Mouse (Mus musculus) intestine, postnatal 0 days (tissue): Measurements from ENCODE around the gene Katnb1. TPM values are rescaled to one million over a fixed set of nuclear protein-coding genes. Genes with fewer than 3 reads are reported as not detected.
A peak's percentile ranks its signal among the peaks of the same experiment; 100 is the strongest.

ENCODE experiments used
- ATAC-seq: fragments of 200-750 bp; cut with Nextera tagmentation; 2 replicates; pipeline ENCODE4 v1.8.0; 2017; ENCODE audit warnings: mild to moderate bottlenecking, moderate TSS enrichment, moderate library complexity
- H3K27ac ChIP-seq: fragments of 300-500 bp; sonication (generic); 2 replicates; pipeline ENCODE4 v1.5.1; 2014; ENCODE audit warnings: mild to moderate bottlenecking, low read depth, low read length, moderate library complexity
- H3K27me3 ChIP-seq: fragments of 300-500 bp; sonication (generic); replicated peaks from 2 replicates; pipeline ENCODE4 v1.6.1; 2014; ENCODE audit warnings: low read length, mixed read lengths; ENCODE audit not compliant: control insufficient read depth, insufficient read depth
- H3K36me3 ChIP-seq: fragments of 300-500 bp; sonication (generic); 2 replicates; pipeline ENCODE4 v1.6.1; 2014; ENCODE audit warnings: mild to moderate bottlenecking, moderate library complexity; ENCODE audit not compliant: control insufficient read depth, insufficient read depth
- H3K4me1 ChIP-seq: fragments of 300-500 bp; sonication (generic); replicated peaks from 2 replicates; pipeline ENCODE4 v1.6.1; 2014; ENCODE audit warnings: antibody characterized with exemption, low read length, mixed read lengths; ENCODE audit not compliant: control insufficient read depth, insufficient read depth
- H3K4me2 ChIP-seq: fragments of 300-500 bp; sonication (generic); replicated peaks from 2 replicates; pipeline ENCODE4 v1.6.1; 2014; ENCODE audit warnings: low read depth, mild to moderate bottlenecking, moderate library complexity
- H3K4me3 ChIP-seq: fragments of 300-500 bp; sonication (generic); 2 replicates; pipeline ENCODE4 v1.5.1; 2014; ENCODE audit warnings: low read depth, low read length
- H3K9ac ChIP-seq: fragments of 300-500 bp; sonication (generic); 2 replicates; pipeline ENCODE4 v1.6.1; 2014; ENCODE audit warnings: mild to moderate bottlenecking, low read depth, low read length
- H3K9me3 ChIP-seq: fragments of 300-500 bp; sonication (generic); 2 replicates; pipeline ENCODE4 v1.6.1; 2016; ENCODE audit warnings: mixed run types; ENCODE audit not compliant: control insufficient read depth
- CTCF ChIP-seq: sonication (generic); IDR thresholded peaks from 2 replicates; pipeline ENCODE4 v1.5.1; 2016; ENCODE audit warnings: low read depth, mild to moderate bottlenecking, control low read depth, antibody characterized with exemption, moderate library complexity
- WGBS: fragments of 180-500 bp; shearing (Covaris S2); extraction: QIAGEN DNeasy Blood & Tissue Kit; methylation state at CpG from one replicate; pipeline ENCODE4 v1.1.7; 2014; 5-methylcytosine and 5-hydroxymethylcytosine counted together
- polyA plus RNA-seq: library from polyadenylated mRNA; unstranded; fragments of >200 nt; fragmentation: Nextera tagmentation; extraction: Ambion mirVana; gene quantifications from 2 replicates; pipeline ENCODE4 v1.2.1, GENCODE M21; 2015

Gene Katnb1
- polyA plus RNA-seq, 1 experiment from 2014 or later, result 12.7 TPM

DNA sequence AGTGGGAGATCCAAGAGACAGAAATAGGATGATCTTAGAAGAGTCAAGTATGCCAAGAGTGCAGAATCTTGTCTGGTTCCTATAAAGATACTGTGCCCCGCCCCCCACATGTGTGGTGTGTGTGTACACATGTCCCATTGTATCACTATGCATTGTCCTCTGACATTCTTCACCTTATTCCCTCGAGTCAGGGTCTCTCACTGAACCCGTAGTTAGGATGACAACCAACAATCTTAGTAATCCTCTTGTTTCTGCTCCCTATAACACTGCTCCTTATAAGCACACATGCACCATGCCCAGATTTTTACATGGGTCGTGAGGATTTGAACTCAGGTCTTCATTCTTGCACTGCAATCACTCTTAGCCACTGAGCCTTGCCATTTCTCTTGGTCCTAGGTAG, 1.7 kb upstream of the Katnb1 start:
- Histone ChIP-seq H3K4me1 (no peaks in the 10 kb centered on the region), H3K4me3 (no peak overlapping the region), H3K27me3 (no peaks in the 10 kb centered on the region), H3K9me3 (no peaks in the 10 kb centered on the region), H3K27ac (no peak overlapping the region), H3K36me3 (peaks cover 4% of the 10 kb centered on the region; the same call in 1 of the 2 replicates), H3K9ac (no peak overlapping the region), H3K4me2 (no peak overlapping the region)
- no peak for TF ChIP-seq CTCF
- ATAC-seq, result no peak
- 85% methylated on average over 4 of the region's 4 CpGs for WGBS

DNA sequence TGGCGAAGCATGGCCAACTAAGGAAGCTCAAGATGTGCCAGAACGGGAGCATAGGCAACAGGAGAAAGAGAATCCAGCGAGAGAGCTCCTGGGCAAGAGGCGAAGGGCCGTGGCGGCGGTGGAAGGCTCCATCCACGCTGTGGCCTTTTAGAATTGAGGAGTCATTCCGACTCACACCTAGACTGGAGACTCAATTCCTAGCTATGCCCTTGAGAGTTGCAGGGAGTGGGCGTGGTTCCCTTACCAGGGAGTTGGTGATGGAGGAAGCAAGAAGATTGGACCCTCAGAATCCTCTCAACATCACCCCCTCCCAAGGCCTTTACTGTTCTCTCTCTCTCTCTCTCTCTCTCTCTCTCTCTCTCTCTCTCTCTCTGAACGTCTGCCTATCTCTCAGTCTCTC, 664 bp downstream of the Katnb1 start:
- no peak for TF ChIP-seq CTCF
- peak overlapping the region; percentile 69 for H3K9ac ChIP-seq
- H3K4me2 ChIP-seq, result peak overlapping the region; percentile 91
- no peak for ATAC-seq
- 5% methylated on average over 11 of the region's 11 CpGs for WGBS
- no peaks in the 10 kb centered on the region for H3K27me3 ChIP-seq
- H3K9me3 ChIP-seq, result no peaks in the 10 kb centered on the region
- H3K4me1 ChIP-seq, result no peaks in the 10 kb centered on the region; the same call in 1 of the 2 replicates
- peak overlapping the region; percentile 68; the same call in 1 of the 2 replicates for H3K27ac ChIP-seq
- peaks cover 19% of the 10 kb centered on the region; the same call in 1 of the 2 replicates for H3K36me3 ChIP-seq
- peak overlapping the region; percentile 85 for H3K4me3 ChIP-seq

DNA sequence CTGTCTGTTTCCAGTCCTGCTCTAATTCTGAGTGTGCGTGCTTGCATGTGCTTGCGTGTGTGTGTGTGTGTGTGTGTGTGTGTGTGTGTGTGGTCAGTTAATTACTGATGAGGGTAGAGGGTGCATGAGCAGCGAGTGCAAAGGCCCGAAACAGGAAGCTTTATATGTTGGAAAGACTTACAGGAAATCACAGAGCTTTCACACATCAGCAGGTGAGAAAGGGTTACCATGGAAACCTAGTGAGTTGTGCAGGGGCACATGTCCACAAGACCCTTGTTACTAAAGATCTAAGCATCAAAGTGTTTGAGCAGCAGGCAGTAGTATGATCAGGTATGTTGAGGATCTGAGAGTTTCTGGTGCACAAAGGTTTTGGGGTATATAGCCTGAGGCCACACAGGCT, 3.3 kb downstream of the Katnb1 start:
- TF ChIP-seq CTCF, result no peak
- Histone ChIP-seq H3K4me2 (no peak overlapping the region), H3K9ac (no peak overlapping the region), H3K9me3 (no peaks in the 10 kb centered on the region), H3K27ac (no peak overlapping the region), H3K4me3 (no peak overlapping the region), H3K4me1 (no peaks in the 10 kb centered on the region; the same call in 1 of the 2 replicates), H3K27me3 (no peaks in the 10 kb centered on the region), H3K36me3 (peaks cover 22% of the 10 kb centered on the region; the same call in 1 of the 2 replicates)
- WGBS, result 92% methylated on average over 4 of the region's 4 CpGs
- no peak for ATAC-seq

DNA sequence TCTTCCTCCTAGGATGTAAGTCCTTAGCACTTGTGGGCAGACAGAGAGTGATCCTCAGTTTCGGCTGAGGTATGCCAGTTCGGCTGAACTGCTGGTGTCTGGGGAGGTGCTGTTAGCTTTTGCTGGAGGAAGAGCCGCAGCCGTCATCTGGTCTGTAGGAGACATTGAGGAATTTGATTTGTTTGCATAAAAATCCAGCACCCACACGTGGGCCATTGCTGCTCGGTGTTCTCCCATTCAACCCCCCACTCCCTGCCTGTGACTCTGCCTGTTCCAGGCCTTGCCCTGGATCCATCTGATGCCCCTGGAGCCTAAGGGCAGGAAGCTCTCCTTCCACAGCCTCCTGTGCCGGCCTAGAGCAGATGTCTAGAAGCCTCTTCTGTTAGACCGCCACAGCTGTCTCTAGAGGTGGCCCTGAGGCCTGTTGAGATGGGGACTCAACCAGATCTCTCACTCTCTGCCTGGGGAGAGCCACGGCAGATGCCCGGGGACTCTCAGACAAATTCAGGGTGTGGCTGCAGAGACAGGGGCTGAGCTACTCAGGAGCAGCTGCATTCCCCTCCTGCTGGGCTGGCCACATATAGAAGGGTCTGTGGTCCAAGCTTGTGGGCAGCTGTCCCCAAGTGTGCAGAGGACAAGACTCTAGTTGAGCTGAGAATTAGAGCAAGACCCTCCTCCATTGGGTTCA, 3.9 kb downstream of the Katnb1 start:
- 79% methylated on average over 10 of the region's 10 CpGs for WGBS
- no peak overlapping the region for H3K4me2 ChIP-seq
- no peak overlapping the region for H3K9ac ChIP-seq
- H3K9me3 ChIP-seq, result no peaks in the 10 kb centered on the region
- peaks cover 26% of the 10 kb centered on the region for H3K36me3 ChIP-seq
- TF ChIP-seq CTCF, result no peak
- peak overlapping the region; percentile 68 for H3K27ac ChIP-seq
- H3K4me3 ChIP-seq, result no peak overlapping the region
- H3K4me1 ChIP-seq, result no peaks in the 10 kb centered on the region; the same call in 1 of the 2 replicates
- H3K27me3 ChIP-seq, result no peaks in the 10 kb centered on the region
- no peak for ATAC-seq

DNA sequence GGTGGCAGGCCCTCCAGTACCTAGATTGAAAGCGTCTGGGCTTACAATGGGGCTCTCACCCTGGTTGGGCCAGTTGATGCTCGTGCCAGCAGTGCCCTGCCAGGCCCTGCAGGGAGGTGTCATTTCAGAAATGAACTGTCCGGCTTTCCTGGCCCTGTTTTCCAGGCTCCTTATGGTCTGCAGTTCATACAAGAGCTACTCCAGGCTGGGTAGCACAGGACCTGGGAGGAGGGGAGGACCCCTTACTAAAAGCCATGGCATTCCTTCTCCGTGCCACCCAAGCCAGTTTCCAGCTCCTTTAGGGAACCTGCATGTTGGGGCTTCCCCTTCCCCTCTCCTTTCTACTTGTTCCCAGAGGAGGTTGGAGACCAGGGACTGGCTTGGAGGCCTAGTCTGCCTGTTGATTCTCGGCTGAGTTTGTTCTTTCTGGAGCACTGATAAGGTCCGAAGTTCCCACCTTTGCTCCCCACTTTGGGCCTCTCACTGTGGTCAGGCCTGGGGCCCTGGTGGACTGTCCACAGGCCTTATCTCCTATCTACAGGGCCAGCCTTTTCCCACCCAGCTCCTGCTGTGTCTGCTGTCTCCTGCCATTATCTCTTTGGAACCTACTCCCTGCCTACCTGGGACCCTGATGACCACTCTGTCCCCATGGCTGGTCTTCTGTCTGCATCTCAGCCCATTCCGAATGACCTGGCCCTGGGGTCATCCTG, 4.6 kb downstream of the Katnb1 start:
- no peak for ATAC-seq
- peaks cover 33% of the 10 kb centered on the region for H3K36me3 ChIP-seq

DNA sequence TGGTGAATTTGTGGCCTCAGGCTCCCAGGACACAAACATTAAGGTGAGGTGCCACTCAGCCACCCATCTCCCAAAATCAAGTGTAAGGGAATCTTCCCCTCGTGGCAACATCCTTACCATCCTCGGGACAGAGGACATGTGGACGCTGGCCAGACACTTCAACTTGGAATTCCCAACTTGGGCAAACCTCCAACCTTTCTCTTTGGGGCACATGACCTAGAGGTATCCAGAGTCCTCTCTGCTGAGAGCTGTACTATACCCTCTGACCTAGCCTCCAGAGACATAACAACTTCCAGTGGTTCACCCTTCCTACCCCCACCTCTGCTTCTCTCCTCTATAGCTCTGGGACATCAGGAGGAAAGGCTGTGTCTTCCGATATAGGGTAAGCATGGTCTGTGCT, 12.6 kb downstream of the Katnb1 start:
- no peak for ATAC-seq
- Histone ChIP-seq H3K9ac (no peak overlapping the region), H3K27me3 (no peaks in the 10 kb centered on the region), H3K4me2 (no peak overlapping the region), H3K4me1 (no peaks in the 10 kb centered on the region), H3K36me3 (peaks cover 48% of the 10 kb centered on the region), H3K4me3 (no peak overlapping the region), H3K27ac (no peak overlapping the region), H3K9me3 (no peaks in the 10 kb centered on the region)
- TF ChIP-seq CTCF, result no peak
- WGBS, result 83% methylated on average over 4 of the region's 4 CpGs

More for the DNA sequence above, 4.6 kb downstream of the Katnb1 start:
- Histone ChIP-seq H3K27me3 (no peaks in the 10 kb centered on the region), H3K4me1 (no peaks in the 10 kb centered on the region; the same call in 1 of the 2 replicates), H3K4me2 (no peak overlapping the region), H3K27ac (peak overlapping the region; percentile 68), H3K4me3 (no peak overlapping the region), H3K9me3 (no peaks in the 10 kb centered on the region), H3K9ac (no peak overlapping the region)
- 71% methylated on average over 7 of the region's 7 CpGs for WGBS
- TF ChIP-seq CTCF, result no peak
